Mouse (Mus musculus) spleen, postnatal 4 days (tissue): ENCODE results near the gene Hjurp.
"Not testable (repeated sequence)": the region's sequence is repeated elsewhere in the genome, so short reads cannot be mapped to it uniquely, and the experiment has no call there.

Experiments
- DNase-seq, 2 experiments: peaks; one replicate each; pipeline ENCODE4 v3.0.0; 2022; ENCODE audit warnings: low spot score in 2 of 2

The Hjurp gene

DNA sequence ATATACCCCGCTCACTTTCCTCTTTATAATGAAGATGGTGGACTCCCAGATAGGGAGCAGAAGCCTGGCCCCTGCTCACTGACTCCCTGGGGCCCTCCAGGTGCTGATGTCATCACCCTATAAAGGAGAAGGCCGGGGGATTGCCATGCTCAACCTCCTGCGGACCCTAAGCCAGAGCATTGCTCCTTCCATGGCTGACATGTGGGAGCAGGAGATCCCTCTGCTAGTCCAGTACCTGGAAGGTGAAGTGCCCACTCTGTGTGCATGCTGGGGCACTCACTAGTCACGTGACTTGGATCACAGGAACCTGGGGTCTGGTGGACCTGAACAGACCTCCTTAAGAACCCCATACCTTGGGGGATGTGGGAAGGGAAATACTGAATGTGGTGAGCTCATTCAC, 36.9 kb downstream of the Hjurp start:
- DNase-seq: no peak

DNA sequence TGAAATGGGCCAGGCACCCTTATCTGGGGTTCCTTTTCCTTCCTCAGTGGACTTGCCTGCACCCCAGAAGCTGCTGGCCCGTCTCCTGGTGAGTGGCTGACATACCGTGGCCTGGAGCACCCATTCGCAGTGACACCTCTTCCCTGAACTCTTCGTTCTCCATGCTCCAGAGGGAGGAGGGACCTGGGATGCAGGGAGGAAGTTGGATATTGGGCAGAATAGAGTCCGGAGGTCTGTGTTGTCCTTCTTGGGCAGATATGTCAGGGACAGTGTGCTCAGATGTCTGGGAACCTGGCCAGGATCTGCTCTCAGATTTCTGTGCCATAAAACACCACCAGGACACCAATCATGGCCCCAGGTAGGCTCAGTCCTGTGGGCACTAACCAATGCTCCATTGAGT, 37.4 kb downstream of the Hjurp start:
- DNase-seq: no peak

DNA sequence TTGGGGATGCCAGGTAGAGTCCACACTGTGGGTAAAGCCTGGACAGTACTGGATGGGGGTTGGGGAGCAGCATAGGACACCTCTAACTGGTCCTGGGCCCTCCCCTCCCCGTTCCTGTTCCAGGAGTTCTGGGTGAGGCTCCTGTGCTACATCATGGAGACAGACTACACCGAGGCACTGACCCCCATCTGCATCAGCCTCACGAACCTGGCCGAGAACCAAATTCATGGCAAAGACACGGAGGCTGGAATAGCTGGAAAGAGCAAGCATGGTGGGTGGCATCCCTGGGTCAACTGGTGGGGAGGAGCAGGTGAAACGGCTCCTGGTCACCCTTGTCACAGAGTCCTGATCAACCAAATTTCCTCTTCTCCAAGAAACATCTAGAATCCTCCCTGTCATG, 38.7 kb downstream of the Hjurp start:
- DNase-seq: no peak

DNA sequence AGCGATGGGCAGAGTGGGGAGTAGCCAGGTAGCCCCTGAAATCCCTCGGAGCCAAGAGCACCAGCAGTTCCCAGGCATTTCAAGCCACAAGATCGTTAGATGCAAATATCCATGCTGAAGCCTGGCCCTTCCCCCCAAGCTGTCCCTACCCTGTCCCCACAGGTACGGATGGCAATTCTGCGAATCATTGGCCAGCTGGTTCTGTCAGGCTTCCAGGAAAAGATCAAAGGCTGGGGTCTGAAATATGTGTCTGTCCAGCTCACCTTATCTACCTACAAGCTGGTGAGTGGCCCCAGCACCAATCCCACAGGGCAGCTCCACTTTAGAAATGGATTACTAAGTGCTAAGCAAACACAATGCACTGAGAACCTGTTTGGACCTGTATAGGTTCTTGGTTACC, 40.1 kb downstream of the Hjurp start:
- no peak for DNase-seq

DNA sequence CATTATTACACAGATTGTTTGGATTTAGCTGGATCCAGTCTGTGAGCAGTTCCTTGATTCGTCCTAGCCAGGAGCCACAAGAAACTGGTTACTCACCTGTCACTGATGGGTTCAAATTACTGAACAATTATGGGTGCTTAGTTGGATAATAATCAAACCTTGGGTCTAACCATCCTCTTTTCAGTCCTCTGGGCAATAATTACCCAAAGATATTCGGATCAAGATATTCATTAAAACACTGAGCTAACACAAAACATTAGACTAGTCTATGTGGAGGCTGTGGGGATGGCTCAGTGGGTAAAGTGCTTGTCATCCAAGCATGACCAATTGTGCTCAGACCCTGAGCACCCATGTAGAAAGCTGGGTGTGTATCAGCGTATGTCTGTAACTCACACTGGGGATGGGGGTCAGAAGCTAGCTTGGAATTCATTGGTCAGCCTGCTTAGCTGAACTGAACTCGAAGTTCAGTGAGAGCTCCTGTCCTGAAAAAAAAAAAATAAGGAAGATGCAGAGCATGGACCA, 41.5 kb downstream of the Hjurp start:
- DNase-seq: no peak

DNA sequence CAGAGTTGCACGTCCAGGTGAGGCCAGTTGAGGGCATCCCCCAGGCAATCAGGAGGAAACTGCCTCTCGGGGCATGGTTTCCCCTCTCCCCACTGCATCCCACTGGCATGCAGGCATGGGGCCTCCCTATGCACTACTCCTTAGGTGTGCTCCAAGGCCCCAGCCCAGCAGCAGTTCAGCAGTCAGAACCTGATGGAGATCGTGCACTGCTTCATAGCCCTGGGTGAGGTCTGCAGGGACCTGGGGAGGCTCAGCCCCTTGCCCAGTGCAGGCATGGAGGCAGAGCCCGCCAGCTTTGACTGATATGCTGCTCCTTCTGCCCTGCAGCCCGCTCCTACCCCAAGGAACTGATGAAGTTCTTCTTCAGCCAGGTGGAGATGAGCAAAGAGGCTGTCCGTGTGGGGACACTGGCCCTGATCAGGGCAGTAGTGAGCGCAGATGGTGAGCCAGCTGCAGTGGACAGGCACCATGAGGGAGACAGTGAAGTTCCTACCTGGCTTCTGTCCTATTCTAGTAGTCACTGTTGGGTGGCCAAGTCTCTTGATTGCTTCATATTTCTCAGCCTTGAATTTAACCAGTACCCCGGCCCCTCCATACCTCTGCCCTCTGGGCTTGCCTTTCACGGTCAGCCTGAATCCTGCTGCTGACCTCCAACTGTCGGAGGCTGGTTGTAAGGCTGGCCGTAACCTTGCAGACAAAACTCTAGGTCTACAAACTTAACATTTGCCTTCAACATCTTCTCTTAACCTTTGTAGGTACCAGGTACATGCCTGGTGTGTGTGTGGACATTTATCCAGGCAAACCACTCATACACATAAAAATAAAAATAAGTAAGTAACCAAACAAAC, 42.2 kb downstream of the Hjurp start:
- DNase-seq: no peak

DNA sequence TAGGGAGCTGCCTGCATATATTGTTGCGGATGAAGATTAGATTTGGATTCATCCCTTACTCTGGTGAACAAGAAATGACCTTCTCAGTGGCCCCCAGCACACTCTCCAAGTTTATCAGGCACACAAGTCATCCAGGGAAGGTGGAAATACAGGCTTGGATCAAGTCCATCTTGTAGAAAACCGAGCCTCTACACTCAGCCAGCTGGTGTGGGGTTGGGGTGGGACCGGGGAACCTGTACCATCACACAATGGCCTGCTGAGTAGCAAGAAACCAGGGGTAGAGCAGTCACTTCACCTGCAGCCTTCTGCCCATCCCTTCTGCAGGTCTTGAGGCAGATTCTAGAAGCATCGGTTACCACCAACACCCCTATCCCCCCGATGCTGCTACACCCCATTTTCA, 42.8 kb downstream of the Hjurp start:
- DNase-seq: no peak

DNA sequence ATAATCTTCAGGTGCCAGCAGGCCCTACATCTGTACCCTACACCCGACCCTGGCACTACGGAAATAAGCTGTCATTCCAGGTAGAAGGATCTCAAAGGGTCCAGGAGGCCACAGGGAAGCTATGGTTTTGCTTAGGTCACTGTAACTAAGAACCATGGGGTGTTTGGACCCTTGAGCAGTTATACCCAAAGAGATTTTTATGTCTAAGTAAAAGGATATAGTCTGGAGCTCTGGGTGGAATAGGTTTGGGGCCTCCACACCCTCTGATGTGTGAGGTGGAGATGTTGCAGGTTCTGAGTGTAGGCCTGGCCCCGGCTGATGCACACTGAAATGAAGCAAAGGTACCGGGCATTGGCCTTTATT, 43.2 kb downstream of the Hjurp start:
- no peak for DNase-seq

DNA sequence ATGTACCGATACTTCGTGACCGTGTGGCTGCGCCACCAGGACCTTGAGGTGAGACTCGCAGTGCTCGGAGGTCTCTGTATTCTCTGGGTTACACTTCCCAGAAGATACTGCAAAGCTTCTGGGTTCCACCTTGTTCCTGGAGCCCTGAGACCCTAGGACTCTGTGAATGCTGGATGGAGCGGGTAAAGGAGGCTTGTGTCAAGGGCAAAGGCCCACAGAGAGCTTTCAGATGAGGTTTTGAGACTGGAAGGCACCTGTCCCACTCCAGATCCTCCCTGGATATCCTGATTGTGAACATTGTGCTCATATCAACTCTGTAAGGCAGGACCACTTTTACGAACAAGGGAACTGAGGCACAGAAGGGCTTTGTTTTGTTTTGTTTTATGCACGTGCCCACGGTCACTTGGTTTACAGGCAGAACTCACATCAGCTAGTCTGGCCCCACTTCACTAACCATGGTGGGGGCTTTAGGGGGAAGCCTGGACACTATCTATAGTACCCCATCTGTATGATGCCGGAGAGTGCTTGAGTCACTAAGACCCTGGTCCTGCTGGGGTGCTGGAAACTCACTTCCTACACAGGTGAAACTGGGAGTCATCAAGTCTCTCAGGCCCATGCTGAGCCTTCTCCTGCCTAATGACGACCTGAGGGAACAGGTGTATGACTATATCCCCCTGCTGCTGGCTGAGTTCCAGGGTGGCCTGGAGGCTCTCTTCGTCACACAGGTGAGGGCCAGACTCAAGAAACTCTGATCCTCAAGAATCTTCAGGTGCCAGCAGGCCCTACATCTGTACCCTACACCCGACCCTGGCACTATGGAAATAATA, 43.8 kb downstream of the Hjurp start:
- no peak for DNase-seq

DNA sequence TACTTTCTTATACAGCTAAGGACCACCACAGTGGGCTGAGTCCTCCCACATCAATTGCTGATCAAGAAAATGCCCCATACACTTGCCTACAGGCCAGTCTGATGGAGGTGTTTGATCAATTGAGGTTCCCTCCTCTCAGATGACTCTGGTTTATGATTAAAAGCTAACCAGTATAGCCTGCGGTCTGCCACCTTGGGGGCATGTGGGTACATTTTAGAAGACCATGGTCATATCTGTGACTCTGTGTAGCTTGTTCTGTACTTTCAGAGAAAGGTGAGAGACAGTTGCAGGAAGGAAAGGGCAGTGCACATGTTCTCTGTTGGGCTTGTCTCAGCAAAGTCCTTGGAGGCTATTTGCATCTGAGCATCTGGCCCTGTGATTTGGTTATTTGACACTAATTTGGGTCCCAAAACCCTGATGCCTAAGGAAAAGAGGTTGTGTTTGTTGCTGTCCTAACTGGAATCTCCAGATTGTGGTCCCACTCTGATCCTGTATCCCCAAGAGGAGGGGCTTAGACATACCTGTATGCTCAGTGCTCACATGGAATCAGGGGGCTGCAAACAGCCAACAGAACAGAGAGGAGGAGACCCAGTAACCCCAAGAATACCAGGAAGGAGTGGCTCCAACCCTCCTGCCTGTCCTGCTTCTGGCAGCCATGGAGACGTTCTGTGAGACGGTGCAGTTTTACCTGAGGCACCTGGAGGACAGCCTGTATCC, 44.6 kb downstream of the Hjurp start:
- peak in 1 of 2 experiments; percentile 64 for DNase-seq

DNA sequence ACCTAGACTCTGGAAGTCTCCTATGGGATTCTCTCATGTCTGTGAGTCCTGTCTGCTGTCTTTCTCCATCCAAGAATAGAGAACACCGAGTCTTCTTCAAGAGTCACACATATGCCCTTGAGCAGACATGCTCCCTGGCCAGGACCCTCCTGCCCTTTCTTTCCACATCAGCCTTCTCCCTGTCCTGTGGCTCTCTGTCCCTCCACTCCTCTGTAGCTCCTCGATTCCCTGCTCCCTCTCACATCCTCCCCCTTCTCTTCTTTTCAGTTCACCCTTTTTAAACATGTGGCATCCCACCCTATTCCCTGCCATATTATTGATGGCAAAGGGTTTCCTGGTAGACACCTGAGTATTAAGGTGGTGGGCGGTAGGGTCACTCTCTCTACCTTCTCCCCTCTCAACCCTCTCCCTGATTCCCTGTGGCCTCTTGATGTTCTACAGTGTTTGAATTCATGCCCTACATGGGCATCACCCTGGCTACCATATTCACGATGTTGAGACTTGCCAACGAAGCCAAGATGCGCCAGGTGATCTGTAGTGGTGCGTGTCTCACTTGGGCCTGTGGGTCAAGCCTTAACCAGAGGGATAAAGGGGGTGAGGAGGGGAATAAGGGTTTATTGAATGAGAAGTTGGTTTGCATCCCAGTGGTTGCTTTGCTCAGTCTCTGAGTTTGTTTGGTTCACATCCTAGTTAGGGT, 45.5 kb downstream of the Hjurp start:
- peak in 1 of 2 experiments; percentile 75 for DNase-seq

DNA sequence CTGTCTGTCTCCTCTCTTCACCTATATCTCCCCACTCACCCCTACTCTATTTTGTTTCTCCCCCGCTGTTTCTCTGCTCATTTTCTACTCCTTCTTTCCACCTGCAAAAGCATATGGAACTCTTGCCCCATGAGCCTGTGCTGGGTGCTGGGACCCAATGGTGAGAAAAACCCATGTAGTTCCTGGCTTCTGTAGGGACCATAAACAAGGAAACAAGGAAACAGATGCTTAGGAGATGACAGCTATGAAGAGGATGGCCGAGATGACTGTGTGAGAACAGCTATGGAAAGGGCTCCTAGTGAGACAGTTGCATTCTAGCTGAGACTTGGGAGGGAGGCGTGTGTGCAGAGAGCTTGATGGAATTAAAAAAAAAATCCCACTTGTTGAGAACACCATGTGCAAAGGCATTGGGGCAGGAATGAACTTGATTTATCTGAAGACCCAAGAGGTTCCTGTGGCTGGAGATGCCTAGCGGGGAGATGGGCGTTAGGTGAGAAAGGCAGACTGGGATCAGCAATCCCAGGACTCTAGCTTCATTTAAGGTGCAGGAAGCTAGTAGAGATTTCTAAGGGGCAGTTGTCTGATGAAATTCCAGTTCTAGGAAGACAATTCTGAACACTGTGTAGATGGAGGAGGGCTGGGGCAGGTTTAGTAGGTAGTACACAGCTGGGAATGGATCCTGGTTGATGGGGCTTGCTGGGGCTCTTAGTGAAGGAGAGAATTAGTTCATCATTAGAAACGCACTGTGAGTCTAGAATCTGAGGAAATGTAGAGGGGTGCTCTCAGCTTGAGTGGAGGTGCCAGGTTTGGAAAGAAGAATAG, 46.2 kb downstream of the Hjurp start:
- DNase-seq: peak in 1 of 2 experiments; percentile 68

DNA sequence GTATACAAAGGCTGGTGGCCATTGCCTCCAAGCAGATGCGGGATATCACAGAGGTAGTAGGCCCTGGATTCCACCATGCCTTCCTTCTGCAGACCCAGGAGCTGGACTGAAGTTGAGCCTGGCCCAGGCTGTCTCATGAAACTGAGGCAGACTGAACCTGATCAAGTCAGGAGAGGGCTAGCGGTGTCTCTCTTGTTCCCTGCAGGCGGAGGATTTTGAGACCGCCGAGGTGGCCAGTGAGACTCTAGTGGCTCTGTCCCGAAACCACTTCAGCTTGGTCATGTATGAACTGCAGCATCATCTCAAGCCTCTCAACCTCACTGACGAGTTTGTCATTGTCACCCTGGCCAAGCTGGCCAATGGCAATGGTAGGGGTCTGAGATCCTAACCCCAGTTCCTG, 47.0 kb downstream of the Hjurp start:
- DNase-seq: peak in 1 of 2 experiments; percentile 76

DNA sequence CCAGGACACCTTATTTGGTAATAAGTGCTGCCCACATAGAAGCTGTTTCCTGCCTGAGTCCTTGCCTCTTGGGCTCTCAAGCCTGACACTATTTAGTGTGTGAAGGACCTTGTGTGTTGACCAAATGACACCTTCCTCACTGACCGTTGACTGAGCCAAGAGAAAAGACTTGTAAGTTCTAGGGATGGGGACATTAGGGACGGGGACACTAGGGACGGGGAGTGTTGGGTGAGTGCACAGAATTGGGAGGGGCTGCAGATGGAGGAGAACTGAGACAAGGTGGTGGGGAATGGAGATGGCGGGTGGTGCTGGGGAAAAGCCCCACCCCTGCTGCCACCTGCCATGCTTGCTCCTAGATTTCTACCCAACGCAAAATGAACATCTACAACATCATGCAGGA, 47.4 kb downstream of the Hjurp start:
- DNase-seq: peak in 1 of 2 experiments; percentile 73

DNA sequence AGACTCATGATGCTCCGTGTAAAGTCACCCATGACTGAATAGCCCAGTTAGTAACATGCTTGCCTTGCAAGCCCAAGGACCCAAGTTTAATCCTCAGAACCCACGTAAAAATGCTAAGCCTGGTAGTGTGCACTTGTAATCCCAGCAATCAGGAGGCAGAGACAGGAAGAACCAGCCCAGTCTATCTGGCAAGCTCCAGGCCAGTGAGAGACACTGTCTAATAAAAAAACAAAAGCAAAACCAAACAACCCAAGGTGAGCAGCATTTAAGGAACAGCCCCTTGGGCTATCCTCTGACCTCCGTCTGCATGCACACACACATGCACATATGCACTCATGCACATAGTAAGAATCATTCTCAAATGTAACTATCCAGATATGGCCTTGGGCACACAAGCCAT, 47.9 kb downstream of the Hjurp start:
- peak in 1 of 2 experiments; percentile 70 for DNase-seq

DNA sequence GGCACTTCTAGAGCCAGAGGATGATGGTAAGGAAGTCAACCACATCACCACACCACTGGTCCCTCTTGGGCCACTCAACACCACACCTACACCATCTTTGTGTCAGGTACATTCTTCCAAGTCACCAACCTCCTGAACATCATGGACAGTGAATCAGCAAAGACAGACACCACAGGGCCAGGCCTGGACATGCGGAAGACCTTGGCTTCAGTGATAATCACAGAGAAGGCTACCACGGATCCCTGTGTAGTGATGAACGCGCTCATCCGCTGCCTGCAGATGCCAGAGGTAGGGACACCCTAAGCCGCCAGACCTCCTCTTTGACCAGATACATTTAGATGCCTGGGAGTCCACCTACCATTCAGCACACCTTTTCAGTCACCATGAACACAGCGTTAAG, 49.3 kb downstream of the Hjurp start:
- DNase-seq: peak; percentile 30 to 75

DNA sequence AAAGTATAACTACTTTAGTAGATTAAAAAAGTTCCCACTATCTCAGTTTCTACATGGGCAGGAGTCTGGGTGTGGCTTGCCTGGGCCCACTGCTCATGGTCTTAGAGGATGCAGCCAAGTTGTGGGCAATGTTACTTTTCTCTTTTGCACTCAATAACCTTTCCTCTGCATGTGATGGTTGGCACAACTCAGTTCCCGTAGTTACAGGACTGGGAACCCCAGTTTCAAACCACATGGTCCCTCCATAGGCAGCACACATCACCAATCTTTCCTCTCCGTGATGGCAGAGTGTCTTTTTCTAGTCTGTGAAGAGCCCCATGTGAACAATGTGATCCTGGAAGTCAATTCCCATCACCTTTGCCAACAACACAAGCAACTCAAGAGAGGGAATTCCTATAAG, 50.0 kb downstream of the Hjurp start:
- peak; percentile 14 to 68 for DNase-seq

DNA sequence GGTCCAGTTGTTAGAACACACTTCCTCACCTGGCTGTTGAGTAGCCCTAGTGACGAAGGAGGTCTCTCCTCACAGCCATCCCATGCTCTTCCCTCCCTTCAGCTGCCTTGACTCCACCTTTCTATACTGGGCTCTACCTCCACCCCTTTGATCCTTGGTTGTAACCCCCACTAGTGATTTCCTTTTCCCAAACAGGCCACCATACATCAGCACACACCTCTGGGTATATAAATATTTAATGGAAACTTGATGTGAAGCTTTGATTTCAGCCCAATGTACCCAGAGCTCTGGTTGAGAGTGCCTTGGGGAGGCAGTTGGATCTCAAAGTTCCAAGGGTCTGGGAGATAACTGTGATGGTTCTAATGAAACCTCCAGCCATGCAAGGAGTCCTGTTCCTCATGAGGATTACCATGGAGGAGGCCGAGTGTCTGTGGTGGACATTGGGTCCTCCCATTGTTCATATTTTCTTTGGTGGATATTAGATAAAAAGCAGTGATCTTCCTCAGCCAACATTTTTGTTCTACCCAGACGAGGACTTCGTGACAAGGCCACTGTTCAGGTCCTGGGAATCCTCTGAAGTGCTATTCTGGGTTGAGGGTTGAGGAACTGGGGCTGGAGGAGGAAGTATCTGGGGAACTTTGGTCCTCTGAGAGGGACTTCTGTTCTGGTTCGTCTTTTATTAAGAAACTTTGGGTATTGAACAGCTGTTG, 50.6 kb downstream of the Hjurp start, which contains the start of gene Mroh2a:
Gene Mroh2a, plus strand, starts transcription at position 317 of the 710 bp plus-strand sequence.
- peak; percentile 25 to 69 for DNase-seq

DNA sequence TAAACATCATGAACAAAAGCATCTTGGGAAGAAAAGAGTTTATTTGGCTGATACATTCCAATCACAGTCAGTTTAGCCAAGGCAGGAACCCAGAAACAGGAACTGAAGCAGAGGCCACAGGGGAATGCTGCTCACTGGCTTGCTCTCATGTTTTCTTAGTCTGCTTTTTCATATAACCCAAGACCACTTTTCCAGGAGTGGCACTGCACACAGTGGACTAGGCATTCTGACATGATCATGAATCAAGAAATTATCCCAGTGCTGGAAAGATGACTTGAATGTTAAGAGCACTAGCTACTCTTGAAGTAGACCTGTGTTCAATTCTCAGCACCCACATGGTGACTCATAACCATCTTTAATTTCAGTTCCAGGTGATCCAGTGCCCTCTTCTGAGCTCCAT, 51.7 kb downstream of the Hjurp start:
- DNase-seq: no peak

DNA sequence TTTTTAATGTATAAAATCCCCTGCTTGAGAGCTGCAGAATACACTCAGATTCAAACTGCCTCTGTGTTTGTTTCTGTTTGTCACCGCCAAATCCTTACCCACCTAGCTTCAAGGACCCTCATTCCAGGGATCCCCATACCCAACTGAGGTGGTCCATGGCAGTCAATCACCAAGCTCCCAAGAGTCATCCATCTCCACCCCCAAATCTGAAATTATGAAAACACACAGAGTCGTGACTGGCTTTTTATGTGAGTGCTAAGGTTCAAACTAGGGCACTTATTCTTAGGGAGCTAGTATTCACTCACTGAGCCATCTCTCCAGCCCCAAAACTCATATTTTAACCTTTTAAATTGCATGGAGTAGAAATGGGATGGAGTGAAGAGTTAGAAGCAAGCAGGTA, 52.1 kb downstream of the Hjurp start:
- not testable (repeated sequence) for DNase-seq
